Mouse (Mus musculus) CD4-positive helper T cell, adult 2 months (primary cell): Measurements from ENCODE around the gene Caln1.

Experiments
- DNase-seq: peaks from one replicate; pipeline ENCODE4 v3.0.0-alpha.2; 2012; ENCODE audit warnings: low read depth, missing footprints, low spot score

The Caln1 gene

DNA sequence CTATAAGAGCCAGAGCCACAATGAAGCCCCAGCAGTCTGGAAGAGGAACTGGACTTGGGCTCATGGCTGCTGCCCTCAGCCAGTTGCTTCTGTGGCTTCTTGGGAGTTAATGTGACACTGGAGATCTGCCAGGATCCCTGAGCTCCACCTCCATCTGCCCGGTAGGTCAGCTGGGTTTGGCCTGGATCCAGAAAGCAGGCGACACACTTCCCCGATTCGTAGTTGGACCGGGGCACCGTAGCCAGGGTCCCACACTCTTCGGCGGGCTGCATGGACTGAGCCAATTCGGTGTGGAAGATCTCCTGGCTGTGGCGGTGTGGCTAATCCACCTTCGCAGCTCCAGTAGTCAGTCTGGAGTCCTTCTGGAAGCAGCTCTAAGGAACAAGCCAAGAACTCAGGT is at the start of gene Caln1:
Caln1 (plus strand) TSS at position 219 of the 400 bp plus-strand sequence.
- DNase-seq, result no peak

DNA sequence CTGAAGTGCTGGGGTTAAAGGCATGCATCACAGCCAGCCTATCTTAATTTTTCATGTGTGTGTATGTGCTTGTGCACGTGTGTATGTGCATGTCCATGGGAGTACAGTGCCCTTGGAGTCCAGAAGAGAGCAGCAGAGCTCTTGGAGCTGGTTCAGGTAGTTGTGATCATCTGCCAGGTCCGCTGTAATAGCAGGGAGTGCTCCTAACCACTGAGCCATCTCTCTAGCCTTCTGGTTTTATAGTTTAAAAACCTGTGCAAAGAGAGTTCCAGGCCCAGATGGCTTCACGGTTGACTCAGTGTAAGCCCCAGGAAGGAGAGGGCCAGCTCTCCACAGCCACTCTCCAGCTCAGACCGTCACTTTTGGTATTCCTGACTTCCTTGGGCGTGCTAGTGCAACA is 49.5 kb upstream of the Caln1 start:
- DNase-seq, result no peak

DNA sequence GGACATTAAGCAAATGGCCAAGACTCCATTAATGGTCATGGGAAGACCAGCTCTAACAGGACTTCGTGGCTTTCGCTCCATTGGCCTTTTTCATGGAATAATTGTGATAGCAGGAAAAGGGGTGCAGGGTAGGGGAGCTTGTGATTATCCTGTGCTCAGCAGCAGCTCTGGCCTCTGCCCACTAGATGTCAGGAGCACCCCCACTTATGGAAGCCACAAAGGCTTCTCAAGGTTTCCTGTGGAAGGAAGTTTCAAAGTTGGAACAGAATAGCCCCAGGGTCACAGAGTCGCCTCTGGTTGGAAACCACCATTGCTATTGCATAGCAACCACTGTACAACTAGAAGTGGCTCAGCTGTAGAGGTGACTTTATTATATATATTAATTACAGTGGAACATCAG is 48.8 kb upstream of the Caln1 start:
- DNase-seq, result no peak

DNA sequence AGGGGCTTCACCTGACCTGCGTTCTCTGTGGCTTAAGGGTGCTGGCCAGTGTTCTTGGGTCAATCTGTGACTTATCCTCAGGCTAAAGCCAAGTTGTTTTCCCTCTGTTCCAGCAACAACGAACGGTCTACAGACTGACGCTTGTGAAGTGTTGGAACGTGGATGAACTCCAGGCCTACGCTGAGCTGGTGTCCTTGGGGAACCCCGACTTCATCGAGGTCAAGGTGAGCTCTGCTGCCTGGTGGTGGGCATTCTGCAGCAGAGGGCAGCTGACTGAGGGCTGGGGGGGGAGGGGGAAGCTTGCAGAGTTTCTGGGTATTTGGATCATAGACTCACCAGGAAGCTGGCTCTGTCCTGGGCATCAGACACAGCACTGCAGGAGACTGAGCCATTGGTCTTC is 43.8 kb upstream of the Caln1 start:
- no peak for DNase-seq

DNA sequence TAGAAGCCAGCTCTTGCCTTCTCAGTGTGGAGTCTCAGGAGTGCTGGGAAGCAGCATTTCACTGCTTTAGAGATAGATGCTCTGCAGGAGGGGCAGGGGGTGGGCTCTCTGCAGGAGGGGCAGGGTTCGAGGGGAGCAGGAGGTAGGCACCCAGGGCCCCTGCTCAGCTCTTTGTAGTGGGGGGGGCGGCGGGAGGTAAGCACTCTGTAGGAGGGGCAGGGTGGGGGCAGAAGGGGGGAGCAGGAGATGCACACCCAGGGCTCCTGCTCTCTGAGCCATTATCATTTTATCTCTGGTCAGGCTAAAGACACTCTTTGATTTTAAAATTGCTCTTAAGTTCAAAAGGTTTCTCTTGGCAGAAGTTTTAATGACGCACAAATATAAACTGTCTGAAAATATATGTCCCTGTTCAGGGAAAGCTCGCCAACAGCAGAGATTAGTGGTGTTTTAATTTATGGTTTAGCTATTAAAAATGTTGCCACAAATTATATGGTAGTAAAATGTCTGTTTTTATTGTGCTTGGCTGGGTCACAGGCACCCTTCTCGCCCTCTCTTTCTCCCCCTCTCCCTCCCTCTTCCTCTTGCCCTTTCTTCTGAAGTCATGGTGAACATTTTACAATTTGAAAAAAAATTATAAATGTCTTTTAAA is 41.5 kb upstream of the Caln1 start:
- no peak for DNase-seq

DNA sequence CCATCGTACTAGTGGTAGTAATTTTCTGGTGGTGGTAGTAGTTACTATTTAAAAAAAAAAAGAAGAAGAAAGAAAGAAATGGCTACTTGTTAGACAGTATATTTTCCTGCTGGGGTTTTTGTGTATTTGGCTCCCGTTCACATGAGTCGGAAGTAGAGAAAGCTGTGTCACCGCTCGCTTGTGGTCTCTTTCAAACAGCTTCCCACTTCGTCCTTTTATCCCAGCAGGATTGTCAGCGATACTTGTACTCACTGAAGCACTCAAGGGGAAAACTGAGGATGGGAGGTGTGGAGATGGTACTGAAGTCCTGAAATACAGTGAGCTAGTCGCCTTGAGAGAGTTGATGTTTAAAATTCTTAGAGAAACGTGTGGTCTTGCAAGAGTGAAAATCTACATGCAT is 40.9 kb upstream of the Caln1 start:
- no peak for DNase-seq

DNA sequence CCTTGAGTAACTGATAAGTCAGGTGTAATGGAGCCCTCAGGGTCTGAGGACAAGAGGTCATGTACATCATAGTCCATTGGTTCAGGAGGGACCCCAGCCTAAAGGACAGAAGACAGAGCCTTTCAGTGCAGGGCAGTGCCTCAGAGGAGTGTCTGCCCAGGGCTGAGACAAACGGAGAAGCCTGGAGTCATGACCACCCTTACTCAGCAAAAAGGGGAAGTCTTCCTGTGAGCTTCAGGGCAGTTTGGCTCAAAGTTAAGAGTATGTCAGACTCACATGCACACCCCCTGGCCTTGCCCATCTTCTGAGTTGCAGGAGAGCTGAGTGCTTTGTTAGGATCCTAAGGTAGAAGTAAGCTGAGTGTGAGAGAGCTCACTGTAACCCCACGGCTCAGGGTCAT is 39.4 kb upstream of the Caln1 start:
- DNase-seq, result no peak

DNA sequence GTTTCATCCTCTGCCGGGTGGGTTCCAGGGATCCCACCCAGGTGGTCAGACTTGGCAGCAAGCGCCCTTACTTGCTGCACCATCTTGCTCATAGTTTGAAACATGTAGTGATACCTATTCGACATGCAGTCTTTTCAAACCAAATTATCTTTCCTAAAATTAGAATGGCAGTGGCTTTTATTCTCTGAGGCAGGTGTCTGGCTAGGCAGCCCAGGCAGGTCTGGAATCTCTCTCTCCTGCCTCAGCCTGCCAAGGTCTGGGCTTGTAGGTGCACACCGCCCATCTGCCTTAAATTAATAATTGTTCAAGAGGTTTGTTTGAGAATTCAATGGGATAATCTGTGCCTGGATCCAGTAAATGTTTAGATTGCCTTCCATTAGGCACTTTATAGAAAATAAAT is 38.5 kb upstream of the Caln1 start:
- no peak for DNase-seq

DNA sequence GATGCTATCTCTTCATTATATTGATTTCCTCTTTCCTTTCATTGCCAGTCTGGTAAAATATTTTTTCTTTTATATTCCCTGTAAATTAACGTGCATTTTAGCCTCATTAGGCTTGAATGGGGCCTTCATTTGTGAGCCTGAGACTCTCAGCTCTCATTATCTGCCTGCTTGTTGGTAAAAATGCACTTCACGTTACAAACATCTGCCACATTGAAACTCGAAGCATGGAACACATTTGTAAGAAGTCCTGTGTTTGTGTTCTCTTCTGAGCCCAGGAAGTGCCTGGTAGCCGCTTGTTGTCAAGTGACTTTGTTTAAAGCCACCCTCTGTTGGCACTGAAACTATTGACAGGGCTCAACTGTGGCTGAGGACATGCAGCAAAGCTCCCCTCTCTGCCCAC is 38.0 kb upstream of the Caln1 start:
- no peak for DNase-seq

DNA sequence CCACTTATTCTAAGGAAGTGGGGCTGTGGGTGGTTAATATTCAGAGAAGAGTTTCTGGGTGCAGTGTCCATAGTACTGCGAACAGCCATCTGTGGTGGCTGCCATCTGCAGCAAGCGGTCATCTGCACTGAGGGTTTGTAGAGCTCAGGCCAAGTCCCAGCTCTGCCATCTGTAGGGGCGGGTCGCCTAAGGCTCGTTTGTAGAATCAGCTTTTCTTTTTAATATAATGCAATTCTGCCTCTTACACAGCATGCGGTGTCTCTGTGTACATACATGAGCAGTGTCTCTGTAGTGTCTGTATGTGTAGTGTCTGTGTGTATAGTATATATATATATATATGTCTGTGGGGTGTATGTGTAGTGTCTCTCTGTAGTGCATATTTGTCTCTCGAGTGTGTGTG is 35.7 kb upstream of the Caln1 start:
- DNase-seq, result no peak

DNA sequence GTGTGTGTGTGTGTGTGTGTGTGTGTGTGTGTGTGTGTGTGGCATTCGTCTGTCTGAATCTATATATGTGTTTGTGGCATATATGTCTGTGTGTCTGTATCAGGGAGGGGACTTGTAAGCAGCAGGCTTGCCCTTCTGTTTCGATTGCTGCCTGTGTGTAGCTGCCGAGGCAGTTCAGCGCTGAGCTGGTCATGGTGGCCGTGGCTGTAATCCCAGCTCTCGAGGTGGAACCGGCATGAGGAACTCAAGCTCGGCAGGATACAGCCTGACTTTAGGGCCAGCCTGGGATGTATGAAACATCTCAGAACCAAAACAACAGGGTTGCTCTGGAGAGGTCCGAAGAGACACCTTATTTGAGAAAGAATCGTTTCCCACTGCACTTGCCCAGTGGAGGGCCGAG is 35.3 kb upstream of the Caln1 start:
- DNase-seq, result no peak

DNA sequence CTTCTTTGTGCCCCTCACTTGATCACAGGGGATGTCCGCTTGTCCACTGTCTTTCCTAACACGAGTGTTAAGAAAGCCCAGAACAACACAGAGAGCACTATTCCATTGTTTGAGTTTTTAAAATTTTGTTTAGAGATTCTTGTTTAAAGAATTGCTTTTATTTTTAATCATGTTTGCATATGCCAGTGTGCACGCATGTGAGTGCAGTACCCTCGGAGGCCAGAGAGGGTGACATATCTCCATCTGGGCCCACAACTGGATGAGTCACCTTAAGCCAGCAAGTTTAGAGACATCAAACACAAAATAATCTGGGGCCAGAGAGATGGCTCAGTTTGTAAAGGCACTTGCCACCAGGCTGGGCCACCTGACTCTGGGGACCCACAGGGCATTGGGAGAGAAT is 33.8 kb upstream of the Caln1 start:
- no peak for DNase-seq

DNA sequence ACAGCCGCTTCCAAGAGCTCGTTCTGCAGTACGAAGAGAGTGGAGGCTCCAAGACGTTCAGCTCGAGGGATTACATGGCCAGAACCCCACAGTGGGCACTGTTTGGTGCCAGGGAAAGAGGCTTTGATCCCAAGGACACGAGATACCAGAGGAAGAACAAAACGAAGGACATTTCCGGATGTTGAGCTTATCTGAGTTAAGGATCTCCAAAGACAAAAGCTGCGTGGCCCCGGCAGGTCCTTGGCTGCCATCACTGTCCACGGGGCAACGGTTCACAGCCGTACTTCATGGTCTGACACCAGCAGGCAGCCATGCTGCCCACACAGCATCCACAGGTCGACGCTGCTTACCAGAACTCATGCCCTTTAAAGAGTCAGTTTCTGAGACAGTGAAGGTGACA is 28.6 kb upstream of the Caln1 start:
- no peak for DNase-seq

DNA sequence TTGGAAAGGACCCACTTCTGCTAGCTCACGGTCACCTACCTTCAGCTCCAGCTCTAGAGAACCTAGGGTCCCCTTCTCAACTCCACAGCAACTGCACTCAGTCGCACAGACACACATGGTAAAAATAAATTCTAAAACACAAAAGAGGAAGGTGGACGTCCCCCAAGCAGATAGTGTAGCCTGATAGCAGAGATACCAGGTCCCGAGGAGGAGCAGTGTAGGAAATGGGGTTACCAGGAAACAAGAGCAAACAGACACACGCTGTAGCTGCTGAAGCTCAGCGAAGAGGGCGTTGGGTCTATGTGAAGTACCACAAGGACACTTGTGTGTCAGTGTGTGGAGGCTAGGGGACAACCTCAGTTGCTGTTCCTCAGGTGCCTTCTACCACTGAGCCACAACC is 24.3 kb upstream of the Caln1 start:
- no peak for DNase-seq

DNA sequence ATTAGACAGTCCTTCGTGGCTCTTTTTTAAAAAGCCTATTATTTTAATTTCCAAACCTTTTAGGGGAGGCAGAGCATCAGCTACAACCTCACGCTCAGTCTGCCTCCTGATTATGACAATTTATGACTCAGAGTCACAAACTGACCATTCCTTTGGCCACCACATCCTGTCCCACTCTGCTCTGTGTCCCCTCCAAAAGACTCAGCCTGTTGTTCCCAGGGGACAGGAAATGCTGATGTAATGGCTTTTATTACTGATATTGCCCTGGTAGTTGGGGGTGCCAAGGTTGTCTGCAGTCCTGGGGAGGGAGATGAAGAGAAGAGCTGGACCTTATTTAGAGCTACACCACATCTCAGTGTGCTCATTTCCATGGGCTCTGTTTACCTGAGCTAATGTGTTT is 23.4 kb upstream of the Caln1 start:
- no peak for DNase-seq

DNA sequence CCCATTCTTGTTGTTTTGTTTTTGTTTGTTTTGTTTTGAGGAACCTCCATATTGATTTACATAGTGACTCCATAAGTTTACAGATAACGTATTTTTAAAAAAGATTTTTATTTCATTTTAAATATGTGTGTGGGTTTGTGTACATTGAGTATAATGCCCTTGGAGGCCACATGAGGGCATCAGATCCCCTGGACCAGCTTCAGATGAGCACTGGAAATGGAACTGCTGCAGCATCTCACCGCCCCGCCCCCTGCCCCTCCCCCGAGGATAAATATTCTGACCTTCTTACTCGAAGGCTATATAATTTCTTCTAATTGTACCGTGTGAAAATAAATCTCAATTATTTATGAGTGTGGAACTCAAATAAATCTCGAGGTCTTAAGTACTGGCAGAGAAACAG is 14.0 kb upstream of the Caln1 start:
- no peak for DNase-seq

DNA sequence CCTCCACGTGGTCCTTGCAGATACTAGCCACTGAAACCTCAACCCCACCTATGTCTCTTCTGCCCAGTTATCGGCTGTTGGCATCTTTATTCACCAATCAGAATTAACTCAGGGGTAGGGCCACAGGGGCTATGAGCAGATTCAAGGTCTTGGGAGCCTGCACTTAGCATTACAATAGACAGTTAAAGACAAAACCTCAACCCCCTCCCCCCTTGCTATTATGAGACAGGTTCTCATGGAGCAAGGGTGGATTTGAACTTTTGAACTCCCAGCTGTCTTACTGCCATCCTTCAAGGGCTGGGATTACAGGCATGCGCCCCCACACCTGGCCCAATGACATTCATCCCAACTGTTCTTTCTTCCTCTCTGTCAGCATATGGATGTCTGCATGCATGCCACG is 6.1 kb upstream of the Caln1 start:
- no peak for DNase-seq

DNA sequence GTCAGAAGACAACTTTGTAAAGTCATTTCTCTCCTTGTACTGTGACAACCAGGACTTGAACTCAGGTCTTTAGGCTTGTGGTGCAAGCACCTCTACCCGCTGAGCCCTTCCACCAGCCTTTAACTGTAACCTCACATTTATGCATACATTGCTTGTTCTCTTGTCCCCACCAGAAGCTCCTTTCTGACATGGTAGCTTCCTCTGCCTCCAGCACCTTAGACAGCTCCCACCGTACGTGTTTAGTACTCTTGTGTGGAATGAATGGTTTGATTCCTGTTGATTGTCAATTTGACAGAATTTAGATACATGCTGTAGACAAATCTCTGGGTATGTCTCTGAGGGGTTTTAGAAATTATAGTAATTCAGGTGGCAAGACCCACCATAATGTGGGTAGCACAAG is 5.5 kb upstream of the Caln1 start:
- no peak for DNase-seq

DNA sequence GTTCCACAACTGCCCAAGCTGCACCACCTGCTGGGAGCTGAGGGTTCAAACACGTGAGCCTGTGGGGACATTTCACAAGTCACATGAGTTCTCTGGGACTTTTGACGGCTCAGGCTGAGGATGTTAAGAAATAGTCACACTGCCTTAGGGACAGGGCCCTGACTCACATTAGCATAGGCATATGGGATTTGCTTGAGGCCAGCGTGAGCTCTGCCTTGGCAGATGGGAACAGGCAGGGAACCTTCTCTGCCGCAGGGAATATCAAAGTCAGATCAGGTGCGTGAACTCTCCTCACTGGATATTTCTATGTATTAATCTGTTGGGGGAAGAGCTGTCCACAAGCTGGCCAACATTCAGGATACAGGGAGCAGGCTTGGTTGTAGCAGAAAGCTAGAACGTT is 1.0 kb upstream of the Caln1 start:
- no peak for DNase-seq

DNA sequence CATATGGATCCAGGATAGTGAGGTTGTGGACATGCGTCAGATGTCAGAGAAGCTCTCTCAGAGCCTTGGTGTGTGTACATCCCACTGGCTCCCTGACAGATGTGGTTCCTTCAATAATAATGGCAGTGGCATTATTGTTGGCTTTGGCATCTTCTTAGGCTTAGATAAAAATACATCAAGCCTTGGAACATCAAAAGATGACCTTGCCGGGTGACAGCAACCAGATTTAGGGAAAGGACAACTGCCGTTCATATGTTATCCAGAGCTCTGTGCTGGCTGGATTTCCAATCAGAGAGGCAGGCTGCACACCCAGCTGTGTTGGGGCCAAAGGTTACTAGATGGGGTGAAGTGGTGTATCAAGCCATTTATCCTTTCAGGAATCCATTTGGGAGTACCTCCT is 6.2 kb downstream of the Caln1 start:
- DNase-seq, result no peak

DNA sequence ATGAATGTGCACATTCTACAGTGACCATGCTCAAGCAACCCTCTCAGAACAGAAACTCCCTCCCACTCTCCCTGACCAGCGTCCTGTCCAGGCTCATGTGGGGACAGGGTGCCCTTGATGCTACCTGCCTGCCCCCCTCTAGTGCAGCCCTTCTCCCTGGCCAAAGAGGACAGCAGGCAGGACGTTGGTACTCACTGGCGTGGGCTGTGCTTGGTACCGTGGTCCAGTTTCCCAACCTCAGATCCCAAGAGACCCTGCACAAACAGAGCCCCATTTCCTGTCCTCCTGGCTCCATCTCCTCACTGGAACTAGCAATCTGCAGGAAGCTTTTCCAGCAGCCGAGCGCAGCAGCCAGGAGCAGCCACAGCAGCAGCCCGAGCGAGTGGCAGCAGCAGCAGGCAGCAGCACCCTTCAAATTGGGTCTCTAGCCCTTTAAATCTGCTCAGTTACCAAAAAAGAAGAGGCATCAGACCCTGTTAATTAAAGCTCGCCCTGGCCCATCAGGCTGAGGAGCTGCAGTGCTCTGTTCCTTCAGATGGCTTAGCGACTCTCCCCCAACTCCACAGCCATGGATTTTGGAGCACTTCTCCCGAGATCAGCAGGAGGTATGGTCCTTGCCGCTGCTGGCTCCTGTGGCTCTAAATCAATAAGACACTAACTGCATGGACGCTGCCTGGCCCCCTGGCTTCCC is 15.1 kb downstream of the Caln1 start, which contains the start of gene A330070K13Rik:
A330070K13Rik (minus strand) TSS at position 410 of the 691 bp plus-strand sequence.
- no peak for DNase-seq

DNA sequence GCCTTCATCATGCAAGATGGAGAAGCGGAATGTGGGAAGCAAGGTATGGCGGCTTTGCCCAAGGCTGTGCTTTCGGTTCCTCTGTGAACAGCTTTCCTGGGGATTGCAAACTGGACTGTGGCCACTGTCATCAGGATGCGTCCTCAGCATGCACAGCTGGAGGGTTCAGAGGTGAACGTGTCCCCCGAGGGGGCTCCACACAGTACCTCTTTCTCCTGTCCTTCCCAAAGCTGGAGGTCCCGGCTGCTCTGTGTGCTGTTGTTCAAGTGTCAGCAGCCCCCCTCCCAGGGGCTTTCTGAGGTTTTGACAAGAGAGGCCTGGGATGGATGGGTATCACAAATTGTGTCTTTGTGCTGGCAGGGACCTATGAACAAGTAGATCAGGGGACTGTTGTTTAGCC is 17.2 kb downstream of the Caln1 start:
- DNase-seq, result no peak

DNA sequence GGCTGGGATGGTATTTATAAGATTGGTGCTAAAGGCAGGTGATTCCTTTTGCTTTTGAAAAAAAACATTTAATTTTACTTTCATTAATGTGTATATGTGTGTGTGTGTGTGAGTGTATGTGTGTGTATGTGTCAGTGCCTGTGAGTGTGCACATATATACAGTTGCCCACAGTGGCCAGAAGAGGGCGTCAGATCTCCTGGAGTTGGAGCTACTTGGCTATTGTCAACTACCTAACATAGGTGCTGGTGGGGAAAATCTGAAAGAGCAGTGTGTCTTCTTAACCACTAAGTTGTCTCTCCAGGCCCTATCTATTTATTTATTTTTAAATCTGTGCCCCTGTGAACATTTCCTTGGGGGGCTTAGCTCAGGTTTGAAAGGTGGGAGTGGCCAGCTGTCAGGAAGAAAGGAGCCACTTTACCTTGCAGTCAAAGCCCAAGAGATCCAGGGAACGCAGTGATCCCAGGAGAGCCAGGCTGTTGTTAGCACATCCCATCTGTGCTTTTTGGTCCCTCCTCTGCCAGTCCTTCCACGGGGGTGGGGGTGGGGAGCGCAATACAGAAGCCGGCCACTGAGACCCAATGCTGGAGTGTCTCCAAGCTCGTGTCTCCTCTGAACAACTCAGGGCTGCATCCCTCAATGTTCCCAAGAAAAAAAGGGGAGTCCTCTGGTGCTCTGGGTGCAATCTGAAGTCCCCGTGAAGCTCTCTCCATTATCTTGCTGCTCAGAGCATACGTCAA is 24.5 kb downstream of the Caln1 start:
- DNase-seq, result no peak
